Mouse (Mus musculus) midbrain, embryonic 15.5 days (tissue): ENCODE measurements around the gene Btbd9. TPM values are rescaled to one million over a fixed set of nuclear protein-coding genes. Genes with fewer than 3 reads are reported as not detected.
"Not testable (repeated sequence)": the region's sequence is repeated elsewhere in the genome, so short reads cannot be mapped to it uniquely, and the experiment has no call there.

ENCODE experiments used
- ATAC-seq: fragments of 200-750 bp; cut with Nextera tagmentation; replicated peaks from 2 replicates; pipeline ENCODE4 v1.8.0; 2017; ENCODE audit warnings: moderate TSS enrichment
- H3K27ac ChIP-seq: fragments of 300-500 bp; sonication (generic); 2 replicates; pipeline ENCODE4 v1.5.1; 2015; ENCODE audit warnings: mild to moderate bottlenecking, inconsistent platforms
- H3K27me3 ChIP-seq: fragments of 300-500 bp; sonication (generic); replicated peaks from 2 replicates; pipeline ENCODE4 v1.6.1; 2015; ENCODE audit warnings: inconsistent platforms
- H3K36me3 ChIP-seq: fragments of 300-500 bp; sonication (generic); replicated peaks from 2 replicates; pipeline ENCODE4 v1.6.1; 2015; ENCODE audit warnings: inconsistent platforms
- H3K4me1 ChIP-seq: fragments of 300-500 bp; sonication (generic); 2 replicates; pipeline ENCODE4 v1.6.1; 2015; ENCODE audit warnings: inconsistent platforms
- H3K4me2 ChIP-seq: fragments of 300-500 bp; sonication (generic); 2 replicates; pipeline ENCODE4 v1.6.1; 2015; ENCODE audit warnings: inconsistent platforms, mild to moderate bottlenecking, moderate library complexity
- H3K4me3 ChIP-seq: fragments of 300-500 bp; sonication (generic); 2 replicates; pipeline ENCODE4 v1.5.1; 2015; ENCODE audit warnings: mild to moderate bottlenecking, inconsistent platforms
- H3K9ac ChIP-seq: fragments of 300-500 bp; sonication (generic); 2 replicates; pipeline ENCODE4 v1.6.1; 2015; ENCODE audit warnings: mild to moderate bottlenecking, inconsistent platforms
- H3K9me3 ChIP-seq: fragments of 300-500 bp; sonication (generic); 2 replicates; pipeline ENCODE4 v1.6.1; 2016; ENCODE audit warnings: inconsistent platforms
- WGBS: fragments of 180-500 bp; shearing (Covaris S2); methylation state at CpG from one replicate; pipeline ENCODE4 v1.1.7; 2015; ENCODE audit warnings: mixed read lengths; 5-methylcytosine and 5-hydroxymethylcytosine counted together
- polyA plus RNA-seq: library from polyadenylated mRNA; unstranded; fragments of >200 nt; fragmentation: Nextera tagmentation; extraction: Ambion mirVana; gene quantifications from 2 replicates; pipeline ENCODE4 v1.2.1, GENCODE M21; 2015

Btbd9 gene
- polyA plus RNA-seq, 1 experiment from 2014 or later: 163 TPM

- Histone ChIP-seq H3K36me3 (no peaks in the 10 kb centered on the region; the same call in 1 of the 2 replicates), H3K4me3 (no peak overlapping the region), H3K4me1 (no peaks in the 10 kb centered on the region; the same call in 1 of the 2 replicates), H3K9me3 (no peaks in the 10 kb centered on the region), H3K9ac (no peak overlapping the region), H3K4me2 (no peak overlapping the region), H3K27ac (no peak overlapping the region), H3K27me3 (no peaks in the 10 kb centered on the region)
- 94% methylated on average over 10 of the region's 10 CpGs for WGBS
- ATAC-seq: no peak
Measured at GRCm38 (mm10) chr17:30516580-30517340, 59.5 kb downstream of the Btbd9 start.

- Histone ChIP-seq H3K4me2 (no peak overlapping the region), H3K9ac (no peak overlapping the region), H3K27ac (no peak overlapping the region), H3K36me3 (no peaks in the 10 kb centered on the region; the same call in 1 of the 2 replicates), H3K4me1 (no peaks in the 10 kb centered on the region; the same call in 1 of the 2 replicates), H3K9me3 (no peaks in the 10 kb centered on the region), H3K27me3 (no peaks in the 10 kb centered on the region), H3K4me3 (no peak overlapping the region)
- 95% methylated on average over 8 of the region's 8 CpGs for WGBS
- ATAC-seq: no peak
Measured at GRCm38 (mm10) chr17:30515401-30515800, 60.9 kb downstream of the Btbd9 start.

GRCm38 (mm10) chr17:30513034-30513433 lies 63.3 kb downstream of the Btbd9 start:
- ATAC-seq: no peak
- WGBS: 93% methylated on average over 9 of the region's 9 CpGs
- no peak overlapping the region for H3K9ac ChIP-seq
- H3K27ac ChIP-seq: no peak overlapping the region
- peaks cover 7% of the 10 kb centered on the region; the same call in 1 of the 2 replicates for H3K4me1 ChIP-seq
- H3K4me2 ChIP-seq: no peak overlapping the region
- no peaks in the 10 kb centered on the region; the same call in 1 of the 2 replicates for H3K36me3 ChIP-seq
- H3K9me3 ChIP-seq: no peaks in the 10 kb centered on the region
- no peaks in the 10 kb centered on the region for H3K27me3 ChIP-seq
- no peak overlapping the region for H3K4me3 ChIP-seq

GRCm38 (mm10) chr17:30512531-30512930 lies 63.8 kb downstream of the Btbd9 start:
- H3K27me3 ChIP-seq: no peaks in the 10 kb centered on the region
- 93% methylated on average over 7 of the region's 7 CpGs for WGBS
- no peaks in the 10 kb centered on the region; the same call in 1 of the 2 replicates for H3K36me3 ChIP-seq
- no peak overlapping the region for H3K4me3 ChIP-seq
- ATAC-seq: no peak
- H3K4me2 ChIP-seq: no peak overlapping the region
- no peaks in the 10 kb centered on the region for H3K9me3 ChIP-seq
- peaks cover 10% of the 10 kb centered on the region for H3K4me1 ChIP-seq
- H3K27ac ChIP-seq: no peak overlapping the region
- no peak overlapping the region for H3K9ac ChIP-seq

GRCm38 (mm10) chr17:30512007-30512406 lies 64.3 kb downstream of the Btbd9 start:
- no peaks in the 10 kb centered on the region; the same call in 1 of the 2 replicates for H3K36me3 ChIP-seq
- no peak overlapping the region for H3K4me2 ChIP-seq
- WGBS: 77% methylated on average over 4 of the region's 4 CpGs
- H3K27me3 ChIP-seq: no peaks in the 10 kb centered on the region
- H3K9me3 ChIP-seq: no peaks in the 10 kb centered on the region
- no peak for ATAC-seq
- peaks cover 16% of the 10 kb centered on the region for H3K4me1 ChIP-seq
- H3K9ac ChIP-seq: no peak overlapping the region
- H3K27ac ChIP-seq: no peak overlapping the region
- no peak overlapping the region for H3K4me3 ChIP-seq

- no peak overlapping the region for H3K4me3 ChIP-seq
- H3K9me3 ChIP-seq: no peaks in the 10 kb centered on the region
- WGBS: 83% methylated on average over 6 of the region's 6 CpGs
- no peak overlapping the region for H3K4me2 ChIP-seq
- ATAC-seq: no peak
- H3K36me3 ChIP-seq: no peaks in the 10 kb centered on the region; the same call in 1 of the 2 replicates
- H3K27ac ChIP-seq: no peak overlapping the region
- peaks cover 19% of the 10 kb centered on the region for H3K4me1 ChIP-seq
- H3K27me3 ChIP-seq: no peaks in the 10 kb centered on the region
- no peak overlapping the region for H3K9ac ChIP-seq
Measured at GRCm38 (mm10) chr17:30511399-30511798, 64.9 kb downstream of the Btbd9 start.

- no peak overlapping the region for H3K9ac ChIP-seq
- H3K9me3 ChIP-seq: no peaks in the 10 kb centered on the region
- H3K4me1 ChIP-seq: peaks cover 19% of the 10 kb centered on the region
- WGBS: 50% methylated on average over 6 of the region's 6 CpGs
- H3K4me2 ChIP-seq: no peak overlapping the region
- H3K27me3 ChIP-seq: no peaks in the 10 kb centered on the region
- H3K36me3 ChIP-seq: no peaks in the 10 kb centered on the region
- ATAC-seq: no peak
- no peak overlapping the region for H3K27ac ChIP-seq
- no peak overlapping the region for H3K4me3 ChIP-seq
Measured at GRCm38 (mm10) chr17:30510171-30510570, 66.1 kb downstream of the Btbd9 start.

GRCm38 (mm10) chr17:30509646-30510045 lies 66.6 kb downstream of the Btbd9 start:
- no peak for ATAC-seq
- 91% methylated on average over 6 of the region's 6 CpGs for WGBS
- Histone ChIP-seq H3K4me2 (no peak overlapping the region), H3K27me3 (no peaks in the 10 kb centered on the region), H3K4me3 (no peak overlapping the region), H3K27ac (no peak overlapping the region), H3K4me1 (peaks cover 19% of the 10 kb centered on the region), H3K9me3 (no peaks in the 10 kb centered on the region), H3K9ac (no peak overlapping the region), H3K36me3 (no peaks in the 10 kb centered on the region)

GRCm38 (mm10) chr17:30507636-30508576 lies 68.4 kb downstream of the Btbd9 start:
- 56% methylated on average over 9 of the region's 9 CpGs for WGBS
- no peak for ATAC-seq
- Histone ChIP-seq H3K4me2 (no peak overlapping the region), H3K9ac (no peak overlapping the region), H3K4me1 (peaks cover 19% of the 10 kb centered on the region), H3K27me3 (no peaks in the 10 kb centered on the region), H3K36me3 (no peaks in the 10 kb centered on the region), H3K9me3 (no peaks in the 10 kb centered on the region), H3K4me3 (no peak overlapping the region), H3K27ac (no peak overlapping the region)

- Histone ChIP-seq H3K27me3 (no peaks in the 10 kb centered on the region), H3K36me3 (no peaks in the 10 kb centered on the region), H3K4me3 (no peak overlapping the region), H3K9ac (no peak overlapping the region), H3K9me3 (no peaks in the 10 kb centered on the region), H3K27ac (no peak overlapping the region), H3K4me1 (peaks cover 19% of the 10 kb centered on the region), H3K4me2 (no peak overlapping the region)
- no peak for ATAC-seq
- 22% methylated on average over 5 of the region's 5 CpGs for WGBS
Measured at GRCm38 (mm10) chr17:30506916-30507315, 69.4 kb downstream of the Btbd9 start.

- not testable (repeated sequence) for H3K9ac ChIP-seq, H3K36me3 ChIP-seq, ATAC-seq, H3K27ac ChIP-seq, H3K4me3 ChIP-seq, H3K9me3 ChIP-seq, H3K4me2 ChIP-seq, H3K27me3 ChIP-seq
- peaks cover 16% of the 10 kb centered on the region for H3K4me1 ChIP-seq
- WGBS: 99% methylated on average over 11 of the region's 11 CpGs
Measured at GRCm38 (mm10) chr17:30499541-30499940, 76.7 kb downstream of the Btbd9 start.

- Histone ChIP-seq H3K4me3 (no peak overlapping the region), H3K9ac (no peak overlapping the region), H3K4me2 (no peak overlapping the region), H3K27ac (no peak overlapping the region), H3K9me3 (no peaks in the 10 kb centered on the region), H3K36me3 (no peaks in the 10 kb centered on the region), H3K27me3 (no peaks in the 10 kb centered on the region), H3K4me1 (peaks cover 17% of the 10 kb centered on the region)
- ATAC-seq: no peak
- 81% methylated on average over 5 of the region's 5 CpGs for WGBS
Measured at GRCm38 (mm10) chr17:30498779-30499178, 77.5 kb downstream of the Btbd9 start.
